Mouse (Mus musculus): ENCODE measurements around the gene Zfp750. TPM values are rescaled to one million over a fixed set of nuclear protein-coding genes. Genes with fewer than 3 reads are reported as not detected.

Gene Zfp750
- polyA plus RNA-seq, 1 experiment from 2014 or later: 0.19 TPM

DNA sequence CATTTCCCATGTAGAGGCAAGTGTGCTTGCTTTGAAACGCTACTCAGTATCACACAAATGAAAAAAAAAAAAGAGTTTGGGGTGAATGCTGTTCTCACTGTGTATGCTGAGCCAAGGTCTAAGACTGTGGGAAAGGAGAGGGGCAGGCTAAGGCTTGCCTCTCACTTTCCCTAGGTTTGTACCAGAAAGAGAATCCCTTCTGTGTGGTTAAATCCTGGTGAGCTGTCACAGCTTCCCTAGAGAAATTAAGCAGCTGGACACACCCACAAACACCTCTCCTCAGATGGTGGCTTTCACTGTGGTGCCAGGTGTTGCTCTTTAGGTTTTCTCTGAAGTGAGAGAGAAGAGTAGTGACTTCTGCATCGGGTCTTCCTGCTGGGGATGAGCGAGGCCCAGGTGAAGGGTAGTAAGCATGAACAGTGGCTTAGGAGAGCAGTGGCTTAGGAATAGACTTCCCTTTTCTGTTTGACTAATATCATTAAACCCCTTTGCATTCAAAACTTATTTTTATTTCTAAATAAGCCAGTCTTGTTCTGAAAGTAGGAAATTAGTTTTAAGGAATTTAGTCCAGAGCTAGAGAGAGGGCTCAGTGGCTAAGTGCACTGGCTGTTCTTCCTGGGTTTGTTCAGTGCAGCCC, 26.4 kb upstream of the Zfp750 start:
- 85% methylated on average over 3 of the region's 3 CpGs for WGBS (ENCODE audit: insufficient replicate concordance)
- Histone ChIP-seq H3K4me2 (no peak overlapping the region), H3K36me3 (ENCODE audit: control insufficient read depth, insufficient read depth, low read length) (no peaks in the 10 kb centered on the region), H3K4me1 (ENCODE audit: control insufficient read depth, insufficient read depth, low read length) (peaks cover 14% of the 10 kb centered on the region; the same call in 1 of the 2 replicates), H3K9ac (ENCODE audit: low read depth, low read length) (no peak overlapping the region), H3K9me3 (replicated peaks; ENCODE audit: control insufficient read depth, low read length) (no peaks in the 10 kb centered on the region), H3K4me3 (ENCODE audit: low read depth, low read length) (no peak overlapping the region), H3K27ac (ENCODE audit: low read depth, low read length) (no peak overlapping the region), H3K27me3 (ENCODE audit: control insufficient read depth, insufficient read depth, low read length) (no peaks in the 10 kb centered on the region)
- no peak for ATAC-seq (replicated peaks; ENCODE audit: insufficient number of reproducible peaks, low FRiP score, low TSS enrichment)

DNA sequence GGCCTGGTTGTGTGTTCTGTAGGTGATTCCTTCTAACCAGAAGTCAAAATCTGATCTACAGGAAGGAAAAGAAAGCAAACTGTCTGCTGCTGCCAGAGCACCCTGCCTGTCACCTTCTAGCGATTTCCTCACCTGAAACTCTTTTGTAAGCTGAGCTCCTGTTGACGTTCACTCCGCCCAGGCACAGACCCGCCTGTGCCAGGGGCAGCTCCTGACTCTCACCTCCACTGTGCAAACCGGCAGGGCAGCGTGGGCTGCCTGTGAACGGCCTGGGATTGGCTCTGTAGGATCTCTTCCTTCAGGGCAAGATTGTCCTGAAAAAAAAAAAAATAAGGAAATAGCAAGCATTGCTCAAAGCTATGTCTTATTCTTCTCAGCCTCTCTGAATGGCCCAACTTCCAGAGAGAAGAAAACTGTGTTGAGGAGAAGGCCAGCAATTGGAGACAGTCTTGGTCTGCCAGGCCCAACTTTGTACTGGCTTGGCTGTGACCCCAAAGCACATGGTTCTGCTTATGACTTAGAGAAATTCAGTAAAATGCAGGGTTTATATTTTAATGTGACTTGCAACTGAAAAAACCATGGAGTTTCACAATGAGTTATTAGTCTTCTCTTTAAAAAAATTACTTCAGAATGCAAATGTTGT, 25.7 kb upstream of the Zfp750 start:
- WGBS (ENCODE audit: insufficient replicate concordance): 72% methylated on average over 7 of the region's 7 CpGs
- ATAC-seq (replicated peaks; ENCODE audit: insufficient number of reproducible peaks, low FRiP score, low TSS enrichment): no peak

GRCm38 (mm10) chr11:121543922-121544321, 24.8 kb upstream of the Zfp750 start:
- no peak for ATAC-seq (replicated peaks; ENCODE audit: insufficient number of reproducible peaks, low FRiP score, low TSS enrichment)
- WGBS (ENCODE audit: insufficient replicate concordance): 83% methylated on average over 9 of the region's 9 CpGs
- H3K27me3 ChIP-seq (ENCODE audit: control insufficient read depth, insufficient read depth, low read length): no peaks in the 10 kb centered on the region

More for the DNA sequence above, 25.7 kb upstream of the Zfp750 start:
- no peaks in the 10 kb centered on the region for H3K36me3 ChIP-seq (ENCODE audit: control insufficient read depth, insufficient read depth, low read length)
- H3K9ac ChIP-seq (ENCODE audit: low read depth, low read length): no peak overlapping the region
- no peaks in the 10 kb centered on the region for H3K27me3 ChIP-seq (ENCODE audit: control insufficient read depth, insufficient read depth, low read length)
- H3K9me3 ChIP-seq (replicated peaks; ENCODE audit: control insufficient read depth, low read length): no peaks in the 10 kb centered on the region
- no peak overlapping the region for H3K27ac ChIP-seq (ENCODE audit: low read depth, low read length)
- H3K4me2 ChIP-seq: no peak overlapping the region
- H3K4me3 ChIP-seq (ENCODE audit: low read depth, low read length): no peak overlapping the region
- H3K4me1 ChIP-seq (ENCODE audit: control insufficient read depth, insufficient read depth, low read length): peaks cover 10% of the 10 kb centered on the region; the same call in 1 of the 2 replicates

GRCm38 (mm10) chr11:121543287-121543856, 24.2 kb upstream of the Zfp750 start:
- H3K27me3 ChIP-seq (ENCODE audit: control insufficient read depth, insufficient read depth, low read length): no peaks in the 10 kb centered on the region
- WGBS (ENCODE audit: insufficient replicate concordance): 79% methylated on average over 5 of the region's 5 CpGs
- H3K4me2 ChIP-seq: no peak overlapping the region
- H3K4me1 ChIP-seq (ENCODE audit: control insufficient read depth, insufficient read depth, low read length): peaks cover 2% of the 10 kb centered on the region; the same call in 1 of the 2 replicates
- no peaks in the 10 kb centered on the region for H3K9me3 ChIP-seq (replicated peaks; ENCODE audit: control insufficient read depth, low read length)
- peak overlapping the region; percentile 46; the same call in 1 of the 2 replicates for H3K27ac ChIP-seq (ENCODE audit: low read depth, low read length)
- no peaks in the 10 kb centered on the region for H3K36me3 ChIP-seq (ENCODE audit: control insufficient read depth, insufficient read depth, low read length)
- ATAC-seq (replicated peaks; ENCODE audit: insufficient number of reproducible peaks, low FRiP score, low TSS enrichment): peak; percentile 79
- no peak overlapping the region for H3K4me3 ChIP-seq (ENCODE audit: low read depth, low read length)
- no peak overlapping the region for H3K9ac ChIP-seq (ENCODE audit: low read depth, low read length)

More at GRCm38 (mm10) chr11:121543922-121544321, 24.8 kb upstream of the Zfp750 start:
- H3K9ac ChIP-seq (ENCODE audit: low read depth, low read length): 0 out of 2 replicates have a peak overlapping the region, but pooled peaks have one; percentile 28
- no peak overlapping the region for H3K4me2 ChIP-seq
- no peak overlapping the region for H3K4me3 ChIP-seq (ENCODE audit: low read depth, low read length)
- H3K36me3 ChIP-seq (ENCODE audit: control insufficient read depth, insufficient read depth, low read length): no peaks in the 10 kb centered on the region
- no peaks in the 10 kb centered on the region for H3K9me3 ChIP-seq (replicated peaks; ENCODE audit: control insufficient read depth, low read length)
- H3K27ac ChIP-seq (ENCODE audit: low read depth, low read length): peak overlapping the region; percentile 46; the same call in 1 of the 2 replicates
- peaks cover 2% of the 10 kb centered on the region; the same call in 1 of the 2 replicates for H3K4me1 ChIP-seq (ENCODE audit: control insufficient read depth, insufficient read depth, low read length)

DNA sequence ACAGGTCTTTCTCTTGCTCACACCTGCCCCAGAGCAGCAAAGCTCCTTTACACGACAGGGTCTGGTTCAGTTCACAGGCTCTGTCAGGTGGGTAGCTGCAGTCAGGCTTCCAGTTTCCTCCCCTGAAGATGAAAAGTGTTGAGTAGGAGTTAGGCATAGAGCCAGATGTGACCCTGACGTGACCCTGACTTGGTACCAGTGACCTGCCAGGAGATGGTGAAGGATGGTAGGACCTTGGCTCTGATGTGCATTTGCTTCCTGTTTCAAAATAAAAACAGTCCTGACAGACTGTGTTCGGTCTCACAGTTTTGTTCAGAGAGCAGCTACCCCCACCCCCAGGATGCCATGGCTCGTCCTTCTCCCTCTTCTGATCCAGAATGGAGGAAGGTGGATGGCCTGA, 23.3 kb upstream of the Zfp750 start:
- ATAC-seq (replicated peaks; ENCODE audit: insufficient number of reproducible peaks, low FRiP score, low TSS enrichment): no peak
- no peak overlapping the region for H3K4me2 ChIP-seq
- peaks cover 2% of the 10 kb centered on the region; the same call in 1 of the 2 replicates for H3K4me1 ChIP-seq (ENCODE audit: control insufficient read depth, insufficient read depth, low read length)
- H3K27ac ChIP-seq (ENCODE audit: low read depth, low read length): no peak overlapping the region
- no peaks in the 10 kb centered on the region for H3K36me3 ChIP-seq (ENCODE audit: control insufficient read depth, insufficient read depth, low read length)
- no peak overlapping the region for H3K4me3 ChIP-seq (ENCODE audit: low read depth, low read length)
- H3K27me3 ChIP-seq (ENCODE audit: control insufficient read depth, insufficient read depth, low read length): no peaks in the 10 kb centered on the region
- H3K9ac ChIP-seq (ENCODE audit: low read depth, low read length): no peak overlapping the region
- H3K9me3 ChIP-seq (replicated peaks; ENCODE audit: control insufficient read depth, low read length): no peaks in the 10 kb centered on the region
- WGBS (ENCODE audit: insufficient replicate concordance): 78% methylated on average over 4 of the region's 4 CpGs

DNA sequence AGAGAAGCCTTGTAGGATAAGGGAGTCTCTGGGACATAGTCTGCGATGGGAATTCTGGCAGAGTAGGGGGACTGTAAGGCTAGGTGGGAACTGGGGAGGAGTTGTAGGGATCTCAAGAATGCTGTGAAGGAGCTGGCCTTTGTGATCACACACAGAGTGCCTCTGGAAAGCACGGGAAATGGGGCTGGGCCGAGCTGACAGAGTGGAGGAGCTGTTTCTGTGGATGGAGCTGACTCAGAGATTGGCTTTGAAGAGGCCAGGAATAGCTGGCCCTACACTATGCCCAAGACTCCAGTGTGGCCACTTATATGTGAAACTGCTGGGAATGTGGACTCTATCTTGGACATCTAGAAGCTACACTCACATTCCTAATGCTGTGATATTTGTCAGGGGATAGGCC, 17.4 kb upstream of the Zfp750 start:
- H3K4me2 ChIP-seq: no peak overlapping the region
- peaks cover 8% of the 10 kb centered on the region; the same call in 1 of the 2 replicates for H3K4me1 ChIP-seq (ENCODE audit: control insufficient read depth, insufficient read depth, low read length)
- ATAC-seq (replicated peaks; ENCODE audit: insufficient number of reproducible peaks, low FRiP score, low TSS enrichment): no peak
- H3K36me3 ChIP-seq (ENCODE audit: control insufficient read depth, insufficient read depth, low read length): no peaks in the 10 kb centered on the region
- H3K9me3 ChIP-seq (replicated peaks; ENCODE audit: control insufficient read depth, low read length): no peaks in the 10 kb centered on the region
- no peak overlapping the region for H3K9ac ChIP-seq (ENCODE audit: low read depth, low read length)
- no peak overlapping the region for H3K4me3 ChIP-seq (ENCODE audit: low read depth, low read length)
- H3K27ac ChIP-seq (ENCODE audit: low read depth, low read length): no peak overlapping the region
- no peaks in the 10 kb centered on the region for H3K27me3 ChIP-seq (ENCODE audit: control insufficient read depth, insufficient read depth, low read length)
- 13% methylated on average over 3 of the region's 3 CpGs for WGBS (ENCODE audit: insufficient replicate concordance)

DNA sequence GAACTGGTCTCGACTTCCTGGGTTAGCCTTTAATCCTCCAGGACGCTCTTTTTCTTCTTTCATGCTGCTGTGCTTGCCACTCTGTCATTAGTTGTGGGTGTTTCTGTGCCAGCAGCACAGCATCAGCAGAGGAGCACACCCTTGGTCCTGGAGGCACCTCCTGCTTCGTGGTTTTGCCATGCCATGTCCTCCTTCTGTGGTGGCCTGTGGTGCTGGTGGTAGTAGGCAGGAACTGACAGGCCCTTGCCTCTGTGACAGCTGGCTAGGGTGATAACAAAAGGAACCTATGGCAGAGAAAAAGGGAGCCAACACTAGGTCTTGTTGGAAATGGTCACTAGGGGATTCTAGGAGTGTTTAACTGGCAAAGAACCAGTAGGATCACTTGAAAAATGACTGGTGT, 10.6 kb upstream of the Zfp750 start:
- H3K27ac ChIP-seq (ENCODE audit: low read depth, low read length): no peak overlapping the region
- no peaks in the 10 kb centered on the region for H3K9me3 ChIP-seq (replicated peaks; ENCODE audit: control insufficient read depth, low read length)
- no peak overlapping the region for H3K9ac ChIP-seq (ENCODE audit: low read depth, low read length)
- WGBS (ENCODE audit: insufficient replicate concordance): 89% methylated on average over 3 of the region's 3 CpGs
- no peak overlapping the region for H3K4me3 ChIP-seq (ENCODE audit: low read depth, low read length)
- ATAC-seq (replicated peaks; ENCODE audit: insufficient number of reproducible peaks, low FRiP score, low TSS enrichment): no peak
- no peaks in the 10 kb centered on the region for H3K36me3 ChIP-seq (ENCODE audit: control insufficient read depth, insufficient read depth, low read length)
- no peaks in the 10 kb centered on the region for H3K27me3 ChIP-seq (ENCODE audit: control insufficient read depth, insufficient read depth, low read length)
- no peak overlapping the region for H3K4me2 ChIP-seq
- no peaks in the 10 kb centered on the region for H3K4me1 ChIP-seq (ENCODE audit: control insufficient read depth, insufficient read depth, low read length)

DNA sequence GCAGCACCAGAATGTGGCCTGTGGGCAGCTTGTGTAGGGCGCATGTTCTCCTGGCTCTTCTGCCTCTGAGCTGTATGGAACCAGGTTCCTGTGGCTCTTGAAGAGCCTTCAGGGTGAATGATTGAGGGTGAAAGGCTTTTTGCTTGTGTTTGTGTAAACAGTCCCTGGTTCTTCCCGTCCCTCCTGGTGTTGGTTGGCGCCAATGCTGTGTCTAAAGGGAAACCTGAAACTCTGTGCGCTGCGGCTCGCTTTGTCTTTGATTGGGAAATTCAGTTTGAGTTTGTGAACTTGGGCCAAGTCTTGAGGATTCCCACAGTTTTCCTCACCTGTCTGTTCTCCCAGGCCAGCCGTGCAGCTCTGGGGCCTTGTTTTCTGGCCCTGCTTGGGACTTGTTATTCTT, 5.1 kb upstream of the Zfp750 start:
- Histone ChIP-seq H3K36me3 (ENCODE audit: control insufficient read depth, insufficient read depth, low read length) (no peaks in the 10 kb centered on the region), H3K27me3 (ENCODE audit: control insufficient read depth, insufficient read depth, low read length) (no peaks in the 10 kb centered on the region), H3K9ac (ENCODE audit: low read depth, low read length) (no peak overlapping the region), H3K27ac (ENCODE audit: low read depth, low read length) (no peak overlapping the region), H3K4me2 (no peak overlapping the region), H3K4me1 (ENCODE audit: control insufficient read depth, insufficient read depth, low read length) (peaks cover 2% of the 10 kb centered on the region; the same call in 1 of the 2 replicates), H3K4me3 (ENCODE audit: low read depth, low read length) (no peak overlapping the region), H3K9me3 (replicated peaks; ENCODE audit: control insufficient read depth, low read length) (no peaks in the 10 kb centered on the region)
- ATAC-seq (replicated peaks; ENCODE audit: insufficient number of reproducible peaks, low FRiP score, low TSS enrichment): no peak
- WGBS (ENCODE audit: insufficient replicate concordance): 89% methylated on average over 7 of the region's 7 CpGs
